Mouse (Mus musculus): Measurements from ENCODE around the gene Noct. TPM values are rescaled to one million over a fixed set of nuclear protein-coding genes. Genes with fewer than 3 reads are reported as not detected.

The Noct gene
- total RNA-seq, 2 experiments from 2014 or later, result 5.8 to 39.1 TPM

DNA sequence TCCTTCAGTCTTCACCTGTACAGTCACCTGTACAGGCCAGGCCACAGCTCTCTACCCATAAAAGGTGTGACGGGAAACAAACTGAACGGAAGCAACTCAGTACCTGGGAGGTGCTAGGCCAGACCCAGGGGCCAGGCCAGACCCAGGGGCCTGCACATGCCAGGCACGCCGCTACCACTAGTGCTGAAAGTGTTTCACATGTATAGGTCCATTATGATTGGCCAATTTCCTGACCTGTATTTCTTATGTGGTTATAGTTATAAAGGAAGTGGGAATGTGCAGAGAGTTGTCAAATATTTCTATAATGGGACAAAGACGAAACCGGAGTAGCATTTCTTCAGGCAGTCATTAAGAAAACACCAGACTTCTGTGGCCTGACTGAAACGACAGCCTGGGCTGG is 30.5 kb downstream of the Noct start:
- no peak for ATAC-seq (replicated peaks; ENCODE audit: low FRiP score, low TSS enrichment, poor library complexity, severe bottlenecking)

- ATAC-seq (replicated peaks; ENCODE audit: low FRiP score, low TSS enrichment, poor library complexity, severe bottlenecking), result no peak
These were observed 32.2 kb downstream of the Noct start for GRCm38 (mm10) chr3:51256450-51256849.

GRCm38 (mm10) chr3:51258070-51258469 is 33.8 kb downstream of the Noct start:
- no peak for ATAC-seq (replicated peaks; ENCODE audit: low FRiP score, low TSS enrichment, poor library complexity, severe bottlenecking)

- ATAC-seq (replicated peaks; ENCODE audit: low FRiP score, low TSS enrichment, poor library complexity, severe bottlenecking), result no peak
These were observed 38.7 kb downstream of the Noct start for GRCm38 (mm10) chr3:51262942-51263341.

GRCm38 (mm10) chr3:51268434-51268833 is 44.2 kb downstream of the Noct start:
- no peak for ATAC-seq (replicated peaks; ENCODE audit: low FRiP score, low TSS enrichment, poor library complexity, severe bottlenecking)

DNA sequence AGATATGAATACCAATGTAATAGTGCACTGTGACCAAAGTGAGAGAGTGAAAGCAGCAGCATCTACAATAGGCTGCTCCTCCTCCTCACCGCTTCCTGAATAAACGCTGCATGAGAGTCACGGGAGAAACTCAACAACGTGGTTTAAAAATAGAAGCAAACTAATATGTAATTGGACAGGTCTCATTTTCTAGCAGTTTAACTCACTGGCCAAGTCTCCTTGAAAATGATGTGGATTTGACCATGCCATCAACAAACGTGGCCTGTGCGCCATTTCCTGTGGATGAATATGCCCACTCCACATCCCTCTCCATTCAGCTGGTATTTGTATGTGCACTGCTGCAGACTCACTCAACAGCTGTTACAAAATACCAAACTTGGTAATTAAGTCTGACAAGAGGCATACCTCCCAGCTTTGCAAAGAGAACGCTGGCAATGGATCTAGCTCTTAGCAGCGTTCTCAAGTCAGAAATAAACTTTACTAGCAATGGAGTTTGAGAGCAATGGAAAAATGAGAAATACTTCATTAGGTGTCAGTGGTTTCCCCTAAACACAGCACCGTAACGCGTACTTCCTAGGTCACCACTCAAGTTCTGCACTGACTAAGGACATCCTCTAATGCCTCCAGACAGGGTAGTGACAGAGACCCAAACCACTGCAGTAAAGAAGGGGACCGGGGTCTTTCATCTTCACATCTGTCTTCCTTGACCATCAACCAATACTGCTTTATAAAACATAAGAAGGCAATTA is 46.0 kb downstream of the Noct start:
- ATAC-seq (replicated peaks; ENCODE audit: low FRiP score, low TSS enrichment, poor library complexity, severe bottlenecking), result no peak

DNA sequence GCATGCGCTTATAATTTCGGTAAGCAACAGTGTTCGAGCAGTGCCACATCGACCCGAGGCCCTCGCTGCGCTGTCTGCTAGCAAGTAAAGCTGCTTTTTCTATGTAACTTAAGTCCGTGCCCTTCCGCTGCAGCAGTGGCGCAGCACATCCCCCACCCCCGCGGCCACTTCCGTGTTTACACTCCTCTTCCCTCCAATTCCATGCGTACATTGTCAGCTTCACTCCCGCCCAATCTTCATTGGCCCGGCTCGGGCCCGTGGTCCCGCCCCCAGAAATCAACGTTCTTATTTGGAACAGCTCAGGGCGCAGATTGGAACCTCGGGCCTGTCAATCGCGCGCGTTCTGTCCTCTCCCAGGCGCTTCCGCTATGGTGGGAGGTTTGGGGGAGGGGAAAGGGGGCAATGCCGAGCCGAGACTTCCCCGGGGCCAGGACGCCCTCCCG is 51.7 kb downstream of the Noct start:
- ATAC-seq (replicated peaks; ENCODE audit: low FRiP score, low TSS enrichment, poor library complexity, severe bottlenecking), result peak; percentile 94

GRCm38 (mm10) chr3:51276421-51277111 is 52.3 kb downstream of the Noct start:
- no peak for ATAC-seq (replicated peaks; ENCODE audit: low FRiP score, low TSS enrichment, poor library complexity, severe bottlenecking)

DNA sequence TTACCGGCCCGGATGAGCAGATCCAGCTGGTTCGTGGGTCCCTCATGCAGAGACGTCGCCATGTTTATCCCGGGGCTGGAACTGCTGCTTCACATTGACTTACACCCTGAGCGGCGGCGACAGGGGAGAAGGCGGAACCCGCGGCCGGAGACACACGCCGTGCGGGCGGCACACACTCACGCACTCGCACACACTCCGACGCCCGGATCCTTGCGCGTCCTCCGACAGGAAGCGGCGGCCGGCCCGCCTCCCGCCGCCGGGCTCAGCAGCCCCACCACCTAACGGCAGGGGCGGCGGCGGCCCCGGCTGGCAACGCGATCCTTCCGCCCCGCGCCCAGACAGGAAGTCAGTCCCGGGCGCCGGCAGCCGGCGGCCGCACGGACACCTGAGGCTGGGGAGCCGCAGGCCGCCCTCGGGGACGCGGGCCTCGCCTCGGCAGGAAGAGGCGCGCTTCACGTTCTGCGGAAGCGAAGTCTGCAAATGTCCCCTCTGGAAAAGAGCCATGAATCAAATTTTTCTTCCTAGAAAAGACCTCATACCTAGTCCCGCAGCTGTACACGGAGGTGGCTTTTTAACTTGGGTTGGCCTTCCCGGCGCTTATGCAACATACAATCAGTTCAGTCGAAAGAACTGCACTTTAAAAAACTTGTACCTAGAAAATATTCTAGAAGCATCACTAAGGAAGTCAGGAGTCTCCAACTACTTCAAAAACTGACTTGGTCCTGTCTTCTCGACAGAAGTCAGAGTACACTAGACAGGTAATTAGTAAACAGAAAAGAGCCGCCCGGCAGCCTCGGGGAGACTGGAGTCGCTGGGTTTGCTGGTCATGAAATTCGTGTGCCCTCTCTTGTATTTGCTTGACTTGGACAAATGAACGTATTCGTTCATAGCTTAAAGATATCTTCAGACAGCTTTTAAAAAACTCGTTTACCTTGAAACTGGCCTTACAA is 53.2 kb downstream of the Noct start:
- ATAC-seq (replicated peaks; ENCODE audit: low FRiP score, low TSS enrichment, poor library complexity, severe bottlenecking), result peak; percentile 50

GRCm38 (mm10) chr3:51278433-51278832 is 54.2 kb downstream of the Noct start:
- no peak for ATAC-seq (replicated peaks; ENCODE audit: low FRiP score, low TSS enrichment, poor library complexity, severe bottlenecking)

DNA sequence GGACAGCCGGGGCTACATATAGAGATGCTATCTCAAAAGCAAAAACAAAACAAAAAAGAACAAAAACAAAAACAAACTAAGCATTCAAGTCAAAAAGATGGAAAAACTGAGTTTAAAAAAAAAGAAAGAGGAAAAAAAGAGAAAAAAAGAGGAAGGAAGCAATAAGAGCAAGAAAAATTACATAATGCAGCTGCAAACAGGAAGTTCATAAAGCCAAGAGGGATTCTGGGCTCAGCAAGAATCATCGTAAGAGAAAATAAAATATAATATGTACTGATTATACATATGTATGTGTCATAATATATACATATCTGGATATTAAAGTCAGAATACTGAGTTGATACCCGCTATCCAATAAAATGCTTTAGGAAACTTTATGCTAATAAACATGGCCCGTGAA is 57.5 kb downstream of the Noct start:
- no peak for ATAC-seq (replicated peaks; ENCODE audit: low FRiP score, low TSS enrichment, poor library complexity, severe bottlenecking)

DNA sequence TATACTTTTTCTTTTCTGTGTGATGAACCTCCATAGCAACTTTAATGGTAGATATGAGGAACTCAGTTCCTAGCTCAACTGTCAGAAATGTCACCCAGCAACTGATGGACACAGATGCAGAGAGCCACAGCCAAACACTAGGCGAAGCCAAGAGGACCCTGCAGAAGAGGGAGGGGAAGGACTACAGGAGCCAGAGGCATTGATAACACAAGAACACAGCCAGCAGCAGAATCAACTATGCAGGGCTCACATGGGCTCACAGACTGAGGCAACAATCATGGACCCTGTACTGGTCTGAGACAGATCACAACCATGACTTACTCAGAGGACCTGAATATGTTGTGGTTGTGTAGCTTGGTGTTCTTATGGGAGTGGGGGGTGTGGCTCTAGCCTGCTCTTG is 60.1 kb downstream of the Noct start:
- no peak for ATAC-seq (replicated peaks; ENCODE audit: low FRiP score, low TSS enrichment, poor library complexity, severe bottlenecking)

DNA sequence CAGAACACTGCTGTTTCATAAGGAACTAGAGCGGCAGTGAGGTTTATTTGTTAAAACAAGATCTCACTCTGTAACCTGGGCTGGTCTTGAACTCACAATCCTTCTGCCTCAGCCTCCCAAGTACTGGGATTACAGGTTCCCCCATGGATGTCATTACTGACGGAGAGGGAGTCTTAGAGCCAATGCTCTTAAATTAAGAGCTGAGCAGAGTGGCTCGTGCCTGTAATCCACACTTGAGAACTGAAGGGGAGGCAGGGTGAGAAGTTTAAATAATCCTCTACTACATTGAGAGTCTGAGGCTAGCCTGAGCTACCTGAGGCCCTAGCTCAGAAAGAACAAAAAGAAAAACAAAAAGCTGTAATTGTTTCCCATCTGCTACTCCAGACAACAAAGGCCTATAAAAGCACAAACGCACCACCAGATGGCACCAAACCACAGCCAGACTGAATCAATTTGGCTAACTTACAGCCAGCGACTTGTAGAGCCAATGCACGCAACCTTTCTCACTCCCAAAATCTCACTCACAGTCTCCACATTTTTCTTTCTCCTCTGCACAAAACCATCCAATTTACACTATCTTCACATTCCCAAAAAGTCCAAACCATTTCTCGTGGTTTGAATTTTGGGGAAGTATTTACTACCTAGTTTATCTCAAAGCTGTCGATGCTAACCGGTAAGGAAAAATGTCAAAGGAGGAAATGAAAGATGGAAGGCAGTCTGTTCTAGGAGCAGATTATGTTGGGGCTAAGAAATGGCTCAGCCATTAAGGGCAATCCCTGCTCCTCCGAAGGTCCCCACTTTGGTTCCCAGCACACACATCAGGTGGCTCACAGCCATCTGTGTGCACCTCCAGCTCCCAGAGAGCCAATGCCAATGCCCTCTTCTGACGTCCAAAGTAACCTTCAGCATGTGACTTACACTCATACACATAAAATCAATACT is 64.9 kb downstream of the Noct start:
- ATAC-seq (replicated peaks; ENCODE audit: low FRiP score, low TSS enrichment, poor library complexity, severe bottlenecking), result peak; percentile 81

DNA sequence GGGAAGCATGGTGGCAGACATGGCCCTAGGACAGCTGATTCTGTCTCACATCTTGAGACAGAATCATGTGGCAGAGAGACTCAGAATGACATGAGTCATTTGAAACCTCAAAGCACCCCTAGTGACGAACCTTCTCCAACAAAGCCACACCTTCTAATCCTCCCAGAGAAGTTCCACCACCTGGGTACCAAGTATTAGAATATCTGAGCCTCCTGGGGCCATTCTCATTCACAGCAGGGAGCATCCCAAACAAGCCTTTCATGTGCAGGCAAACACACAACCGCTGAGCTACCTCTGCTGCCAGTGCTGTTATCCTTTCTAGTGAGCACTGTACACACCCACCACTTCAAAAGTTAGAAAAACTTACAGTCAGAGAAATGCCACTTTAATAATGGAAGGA is 70.0 kb downstream of the Noct start:
- ATAC-seq (replicated peaks; ENCODE audit: low FRiP score, low TSS enrichment, poor library complexity, severe bottlenecking), result no peak

DNA sequence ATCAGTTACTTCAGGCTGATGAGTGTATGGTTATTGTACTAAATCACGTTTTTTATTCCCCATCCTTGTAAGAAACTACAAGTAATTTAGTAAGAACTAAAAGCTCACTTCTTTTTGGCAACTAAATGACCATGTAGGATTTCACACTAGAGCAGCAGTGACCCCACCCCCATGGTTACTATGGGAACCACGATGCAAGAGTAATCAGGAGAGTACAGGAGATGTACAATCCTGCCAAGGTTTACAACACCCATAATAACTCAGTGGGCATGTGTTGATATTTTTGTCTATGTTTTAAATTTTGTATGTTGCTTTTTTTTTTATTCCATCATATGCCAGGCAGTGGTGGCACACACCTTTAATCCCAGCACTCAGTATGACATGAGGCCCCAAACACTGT is 71.0 kb downstream of the Noct start:
- peak; percentile 91 for ATAC-seq (replicated peaks; ENCODE audit: low FRiP score, low TSS enrichment, poor library complexity, severe bottlenecking)

- ATAC-seq (replicated peaks; ENCODE audit: low FRiP score, low TSS enrichment, poor library complexity, severe bottlenecking), result no peak
These were observed 72.5 kb downstream of the Noct start for GRCm38 (mm10) chr3:51296790-51297189.

All from megakaryocyte-erythroid progenitor cell, adult 5-6 weeks (primary cell).